Mouse (Mus musculus) embryo, embryonic 11.5 days (tissue): Measurements from ENCODE around the gene Zfp11.

ENCODE experiments used
- DNase-seq: peaks from one replicate; pipeline ENCODE4 v3.0.0-alpha.2; 2012; ENCODE audit warnings: low read depth, low spot score

Zfp11 gene

GRCm38 (mm10) chr5:129611060-129611459, 58.8 kb downstream of the Zfp11 start:
- DNase-seq, result peak; percentile 56

GRCm38 (mm10) chr5:129607476-129607875, 62.4 kb downstream of the Zfp11 start:
- no peak for DNase-seq
